In genomic region chr2:131696307-131696706, GRCm38 (mm10) we compare ENCODE assay signal across 20 mouse cellular contexts.
DNase-seq lines count a peak whose midpoint lies in the region; ATAC-seq lines count a peak whose summit lies in the region.
"Had no signal": no experiment of that assay in that cellular context is flagged by ENCODE, and none has a peak within 500 bp of the region (broad histone marks: within the 10 kb centered on the region; RNA-seq: fewer than 3 reads in every experiment).

No protein-coding gene starts in this region.

- WGBS in forebrain, embryonic 10.5 days = 80% methylated on average over 3 of the region's 3 CpGs

- H3K27me3 ChIP-seq in forebrain, embryonic 10.5 days (ENCODE audit: poor library complexity, severe bottlenecking) = no peaks in the 10 kb centered on the region
- H3K27me3 ChIP-seq: forebrain, embryonic 15.5 days; heart, embryonic 12.5 days; Patski; stomach, embryonic 15.5 days had no signal

- no peak for DNase-seq in frontal cortex, postnatal 36 days (ENCODE audit: low spot score in 2 of 2)
- peak; percentile 11 for DNase-seq in left cerebral cortex, postnatal 4 days
- DNase-seq in left cerebral cortex, postnatal 14 days (ENCODE audit: low spot score in 2 of 2) = no peak
- DNase-seq in adrenal gland, postnatal 10 days = peak; percentile 10
- DNase-seq in forebrain, embryonic 10.5 days (ENCODE audit: extremely low spot score, low spot score) = no peak
- DNase-seq in spleen, adult 12 weeks (ENCODE audit: low spot score) = no peak
- DNase-seq: cerebellum, postnatal 36 days; kidney, adult 18-20 months; kidney, postnatal 10 days; layer of hippocampus, adult 9-11 months; liver; lung, adult 18-20 months; thymus, adult 2 months had no signal

- H3K27ac ChIP-seq in forebrain, embryonic 10.5 days = no peak overlapping the region
- H3K27ac ChIP-seq: forebrain, embryonic 15.5 days; hindbrain, postnatal 0 days; stomach, embryonic 15.5 days had no signal

- H3K4me1 ChIP-seq in forebrain, embryonic 10.5 days = peaks cover 5% of the 10 kb centered on the region; the same call in 1 of the 2 replicates
- H3K4me1 ChIP-seq: forebrain, embryonic 15.5 days; stomach, embryonic 15.5 days had no signal

- peak; percentile 14; the same call in 1 of the 2 replicates for ATAC-seq in frontal cortex, adult (ENCODE audit: low TSS enrichment)
- ATAC-seq: activated CD4-positive, CD25-positive, alpha-beta regulatory T cell, adult 4 months; forebrain, embryonic 15.5 days; hindbrain, postnatal 0 days; Patski had no signal

- no peaks in the 10 kb centered on the region for H3K9me3 ChIP-seq in forebrain, embryonic 10.5 days
- H3K9me3 ChIP-seq: forebrain, embryonic 15.5 days; heart, embryonic 12.5 days; stomach, embryonic 15.5 days had no signal

- intact Hi-C loops in left cerebral cortex, postnatal 4 days (cut with DNase I) = no loop called here
- intact Hi-C loops in left cerebral cortex, postnatal 14 days (cut with DNase I) = no loop called here

- H3K36me3 ChIP-seq in forebrain, embryonic 10.5 days (replicated peaks) = no peaks in the 10 kb centered on the region
- H3K36me3 ChIP-seq: forebrain, embryonic 15.5 days; heart, embryonic 12.5 days; stomach, embryonic 15.5 days had no signal

- H3K4me3 ChIP-seq in forebrain, embryonic 10.5 days = no peak overlapping the region
- H3K4me3 ChIP-seq: forebrain, embryonic 15.5 days; heart, embryonic 12.5 days; stomach, embryonic 15.5 days had no signal

Comparison
In these comparisons a context has a peak if more than half of its experiments do, and no peak if none do; other contexts are left out.
1. DNase-seq: peak in left cerebral cortex, postnatal 4 days (single experiment) and adrenal gland, postnatal 10 days (single experiment); none in frontal cortex, postnatal 36 days (0 of 2), left cerebral cortex, postnatal 14 days (0 of 2), forebrain, embryonic 10.5 days (single experiment) and spleen, adult 12 weeks (single experiment).